Mouse (Mus musculus) liver, postnatal 0 days (tissue): ENCODE data around the gene Npc1l1.

Experiments used
- CTCF ChIP-seq: sonication (generic); IDR thresholded peaks from 2 replicates; pipeline ENCODE4 v1.5.1; 2016; ENCODE audit warnings: antibody characterized with exemption, low read depth
- EP300 ChIP-seq: IDR thresholded peaks from 2 replicates; pipeline ENCODE4 v1.6.1; 2016; ENCODE audit warnings: antibody characterized with exemption, low read depth, mild to moderate bottlenecking

GRCm38 (mm10) chr11:6180811-6181399, 49.0 kb downstream of the Npc1l1 start:
- TF ChIP-seq CTCF (peak; percentile 42), EP300 (no peak)
